7 mouse cellular contexts compared by ENCODE assay signal in genomic region chr4:8238560-8239305, GRCm38 (mm10). TPM values are rescaled to one million over a fixed set of nuclear protein-coding genes. Genes with fewer than 3 reads are reported as not detected.
DNase-seq lines count a peak whose midpoint lies in the region; ATAC-seq and TF ChIP-seq lines count a peak whose summit lies in the region.

Gene Car8 (minus strand): TSS chr4:8239041.

- H3K4me2 ChIP-seq in limb, embryonic 13.5 days (replicated peaks): peak within 1 kb of the TSS; percentile 91
- peak within 1 kb of the TSS; percentile 100 for H3K4me2 ChIP-seq in midbrain, embryonic 14.5 days (ENCODE audit: low read length)

- TF ChIP-seq POLR2A in brain, embryonic 14.5 days (IDR thresholded peaks at IDR 0.05; ENCODE audit: borderline replicate concordance, extremely low read depth, insufficient read depth, insufficient read length, poor library complexity, severe bottlenecking): no peak

- DNase-seq in adrenal gland, adult (ENCODE audit: inconsistent age in 2 of 2, low spot score in 1 of 2): peak; percentile 45 to 84
- DNase-seq in brain, embryonic 14.5 days (ENCODE audit: low read depth): peak; percentile 79
- DNase-seq in gastrocnemius, postnatal 36 days: peak; percentile 7 to 23
- peak; percentile 16 for DNase-seq in induced T-regulatory cell, adult 2 months (ENCODE audit: low read depth)
- peak; percentile 78 for DNase-seq in midbrain, embryonic 14.5 days
- peak; percentile 13 to 20 for DNase-seq in thymus, adult 18-20 months

- peak; percentile 93 for ATAC-seq in limb, embryonic 13.5 days (ENCODE audit: low FRiP score, low read depth)
- ATAC-seq in midbrain, embryonic 14.5 days (ENCODE audit: low FRiP score, low TSS enrichment): peak; percentile 92

- H3K4me1 ChIP-seq in limb, embryonic 13.5 days: 0 out of 2 replicates have a peak, but pooled peaks cover 2% of the 10 kb centered on the region
- no peaks in the 10 kb centered on the region for H3K4me1 ChIP-seq in midbrain, embryonic 14.5 days (ENCODE audit: control insufficient read depth, insufficient read depth, low read length)

- no peaks in the 10 kb centered on the region for H3K36me3 ChIP-seq in limb, embryonic 13.5 days
- H3K36me3 ChIP-seq in midbrain, embryonic 14.5 days (ENCODE audit: control insufficient read depth, insufficient read depth, low read length): no peaks in the 10 kb centered on the region

- 2% methylated on average over 49 of the region's 49 CpGs for WGBS in limb, embryonic 13.5 days
- under 1% methylated on average over 49 of the region's 49 CpGs for WGBS in midbrain, embryonic 14.5 days

- H3K9me3 ChIP-seq in limb, embryonic 13.5 days: no peaks in the 10 kb centered on the region
- H3K9me3 ChIP-seq in midbrain, embryonic 14.5 days (ENCODE audit: control insufficient read depth, low read length): no peaks in the 10 kb centered on the region

- TF ChIP-seq CTCF in brain, embryonic 14.5 days (IDR thresholded peaks at IDR 0.05; ENCODE audit: borderline replicate concordance, extremely low read depth, insufficient read depth, insufficient read length): no peak

- intact Hi-C loops in gastrocnemius, postnatal 36 days (cut with DNase I): no loop called here

- H3K4me3 ChIP-seq in limb, embryonic 13.5 days: peak within 1 kb of the TSS; percentile 58
- peak within 1 kb of the TSS; percentile 75 for H3K4me3 ChIP-seq in midbrain, embryonic 14.5 days (replicated peaks; ENCODE audit: low read depth, low read length)

- no peaks in the 10 kb centered on the region for H3K27me3 ChIP-seq in limb, embryonic 13.5 days
- H3K27me3 ChIP-seq in midbrain, embryonic 14.5 days (ENCODE audit: control insufficient read depth, insufficient read depth, low read length): no peaks in the 10 kb centered on the region

- H3K9ac ChIP-seq in limb, embryonic 13.5 days: peak within 1 kb of the TSS; percentile 63
- H3K9ac ChIP-seq in midbrain, embryonic 14.5 days (replicated peaks; ENCODE audit: low read length): peak within 1 kb of the TSS; percentile 66

- no peak within 1 kb of the TSS for H3K27ac ChIP-seq in limb, embryonic 13.5 days
- no peak within 1 kb of the TSS for H3K27ac ChIP-seq in midbrain, embryonic 14.5 days (replicated peaks; ENCODE audit: low read depth, low read length)

RNA-seq across cellular contexts. Expression of gene Car8, which starts in this region (rescaled TPM):
- 1.6 and 2.9 TPM in 2 replicates for polyA plus RNA-seq in brain, embryonic 14.5 days (2012; rRNA removed)
- total RNA-seq in gastrocnemius, postnatal 36 days (2021): 1 to 10 TPM; 1.4 to 2.7 TPM
- polyA plus RNA-seq in limb, embryonic 13.5 days (2015; fragmentation: Nextera tagmentation; extraction: Ambion mirVana): 3.2 and 4.3 TPM in 2 replicates
- polyA plus RNA-seq in midbrain, embryonic 14.5 days (2014; fragmentation: Nextera tagmentation; extraction: Ambion mirVana): 8.6 and 18.6 TPM in 2 replicates

Comparison
In these comparisons a context has a peak if more than half of its experiments do, and no peak if none do; other contexts are left out.
1. DNase-seq: peak in every context shown above with its lines; median percentile 79 in brain, embryonic 14.5 days; 78 in midbrain, embryonic 14.5 days; 64 in adrenal gland, adult; 16 in thymus, adult 18-20 months; 16 in induced T-regulatory cell, adult 2 months; 15 in gastrocnemius, postnatal 36 days.